Mouse (Mus musculus) adrenal gland, adult (tissue): ENCODE measurements around the gene Fam71e2.

ENCODE experiments used
- DNase-seq, 2 experiments: peaks; one replicate each; pipeline ENCODE4 v3.0.0; 2022 to 2023; ENCODE audit warnings: low spot score in 1 of 2; ENCODE audit not compliant: inconsistent age in 2 of 2

Gene Fam71e2

DNA sequence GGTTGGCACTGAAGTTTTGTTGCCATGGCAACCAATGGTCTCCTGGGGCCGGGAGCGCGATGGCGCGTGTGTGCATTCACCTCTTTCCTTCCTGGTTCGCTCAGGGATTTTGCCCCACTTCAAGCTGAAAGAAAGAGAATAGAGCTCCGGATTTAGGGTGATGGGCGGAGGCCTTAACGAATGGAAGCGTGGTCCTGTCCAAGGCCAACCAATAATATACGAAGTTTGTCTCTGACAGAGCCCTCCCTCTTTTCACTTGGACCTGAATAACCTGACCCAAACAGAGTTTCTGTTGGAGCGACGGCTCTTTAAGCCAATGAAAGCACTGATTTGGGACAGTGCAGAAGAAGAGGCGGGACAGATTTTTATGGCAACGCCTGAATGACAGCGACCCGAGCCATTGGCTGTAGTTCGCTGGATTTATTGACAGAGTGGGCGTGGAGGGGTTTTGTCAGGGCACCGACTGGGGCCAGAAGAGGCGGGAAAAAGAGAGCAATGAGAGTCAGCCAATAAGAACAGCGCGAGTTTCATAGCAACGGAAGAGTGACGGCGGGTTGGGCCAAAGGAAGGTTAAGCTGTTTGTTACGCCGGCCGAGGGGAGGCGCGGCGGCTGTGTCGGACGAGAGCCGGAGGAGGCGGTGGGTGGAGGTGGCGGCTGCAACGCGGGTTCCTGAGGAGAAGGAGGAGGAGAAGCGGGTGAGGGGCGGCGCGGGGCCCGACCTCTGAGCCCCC lies 31.4 kb downstream of the Fam71e2 start, which contains the start of gene Kmt5c:
TSS of gene Kmt5c (plus strand) at position 572 of the 732 bp plus-strand sequence.
- DNase-seq = peak; percentile 99 to 100

DNA sequence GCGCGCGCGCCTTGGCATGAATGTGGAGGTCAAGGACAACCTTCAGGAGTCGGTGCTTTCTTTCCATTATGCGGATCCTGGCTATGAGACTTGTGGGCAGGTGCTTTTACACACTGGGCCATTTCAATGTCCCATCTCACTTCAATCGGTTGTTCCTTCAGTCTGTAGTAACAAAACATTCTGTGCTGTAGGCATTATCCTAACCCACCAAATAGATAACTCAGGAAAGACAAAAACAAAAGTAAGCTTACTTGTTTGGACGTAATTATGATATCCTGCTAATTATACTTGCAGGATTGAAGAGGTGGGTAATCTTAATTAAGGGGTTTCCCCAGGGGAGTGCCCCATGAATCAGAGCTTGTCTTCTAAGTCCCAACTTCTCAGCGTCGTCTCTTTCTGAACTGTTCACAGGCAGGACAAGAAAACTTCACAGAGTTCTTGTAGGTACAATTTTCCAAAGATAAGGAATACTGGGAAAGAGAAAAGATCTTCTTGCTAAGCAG lies 32.0 kb downstream of the Fam71e2 start:
- no peak for DNase-seq

DNA sequence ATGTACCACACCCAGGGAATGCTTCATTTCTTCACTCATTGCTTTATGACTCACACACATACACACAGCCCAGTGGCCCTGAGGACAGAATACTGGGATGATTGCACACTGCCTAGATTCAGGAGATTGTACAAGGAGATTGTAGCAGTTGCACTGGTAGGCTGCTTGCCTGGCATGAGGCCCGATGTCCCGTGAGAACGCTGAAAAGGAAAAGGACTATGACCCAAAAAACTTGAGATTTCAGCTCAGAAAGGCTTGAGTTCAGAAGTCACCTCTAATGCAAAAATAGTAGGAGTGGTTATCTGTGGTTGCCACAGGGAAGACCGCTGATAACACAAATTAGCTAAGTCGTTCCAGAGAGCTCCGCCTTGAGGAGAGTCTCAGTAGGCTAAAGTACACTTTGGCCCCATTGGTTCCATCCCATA lies 38.1 kb downstream of the Fam71e2 start:
- peak; percentile 30 to 73 for DNase-seq

- no peak for DNase-seq
Measured at GRCm38 (mm10) chr7:4731090-4731489, 40.0 kb downstream of the Fam71e2 start.

DNA sequence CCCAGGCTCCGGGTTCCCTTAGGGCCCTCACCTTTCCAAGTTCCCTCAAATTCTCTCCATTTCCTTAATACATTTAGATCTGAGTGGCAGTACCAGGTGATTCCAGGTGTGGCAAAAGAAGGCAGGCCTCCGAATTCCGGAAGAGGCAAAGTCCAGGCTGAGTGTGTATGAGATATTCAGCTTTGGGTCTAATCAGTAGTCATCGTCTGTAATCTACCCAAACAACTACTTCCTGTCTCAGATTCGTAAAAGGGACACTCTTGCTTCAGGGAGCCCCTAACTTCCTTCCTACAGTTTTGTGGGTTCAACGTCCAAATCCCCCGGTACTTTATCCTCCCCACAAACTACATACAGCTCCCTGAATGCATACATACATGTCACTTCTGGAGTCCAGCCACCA lies 45.9 kb downstream of the Fam71e2 start, which contains the start of gene Tmem150b:
TSS of gene Tmem150b (minus strand) at position 81 of the 400 bp plus-strand sequence.
- no peak for DNase-seq

DNA sequence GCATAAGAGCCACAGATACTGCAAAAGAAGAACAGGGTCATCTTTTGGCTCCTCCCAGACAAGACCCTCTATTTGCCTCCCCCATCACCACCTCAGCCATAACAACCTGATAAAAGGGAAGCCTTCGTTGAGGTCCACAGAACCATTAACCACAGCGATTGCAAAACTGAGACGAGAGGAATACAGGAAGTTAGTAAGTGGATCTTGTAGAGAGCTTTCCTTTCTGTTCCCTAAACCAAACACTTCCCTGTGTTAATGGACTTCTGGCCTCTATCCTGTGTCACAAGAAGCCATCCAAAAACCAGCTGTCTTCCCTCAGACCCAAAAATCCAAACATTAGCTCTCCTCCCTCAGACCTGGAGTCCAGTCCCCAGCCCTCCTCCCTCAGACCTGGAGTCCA lies 46.7 kb downstream of the Fam71e2 start:
- no peak for DNase-seq

GRCm38 (mm10) chr7:4723508-4723907 lies 47.6 kb downstream of the Fam71e2 start:
- peak in 1 of 2 experiments; percentile 67 for DNase-seq

GRCm38 (mm10) chr7:4719276-4719675 lies 51.8 kb downstream of the Fam71e2 start:
- no peak for DNase-seq

- DNase-seq = no peak
Measured at GRCm38 (mm10) chr7:4716955-4717354, 54.1 kb downstream of the Fam71e2 start.

DNA sequence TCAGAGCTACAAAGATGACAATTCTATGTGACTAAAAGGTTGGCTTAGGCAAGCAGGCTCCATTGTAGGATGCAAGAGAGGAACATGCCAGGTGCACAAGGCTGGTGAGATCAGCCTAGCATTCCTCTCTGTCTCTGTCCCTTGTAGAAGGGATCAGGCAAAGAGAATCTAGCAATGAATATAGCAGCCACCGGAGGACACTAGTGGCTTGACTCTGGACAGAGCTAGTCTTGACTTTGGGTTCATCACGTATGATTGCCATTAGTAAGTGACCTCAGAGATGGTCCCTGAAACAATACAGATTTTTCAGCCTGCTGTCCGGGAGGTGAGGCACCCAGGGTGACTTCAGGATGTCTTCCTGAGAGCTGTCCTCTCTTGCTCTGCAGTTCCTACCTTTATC lies 58.5 kb downstream of the Fam71e2 start:
- no peak for DNase-seq

DNA sequence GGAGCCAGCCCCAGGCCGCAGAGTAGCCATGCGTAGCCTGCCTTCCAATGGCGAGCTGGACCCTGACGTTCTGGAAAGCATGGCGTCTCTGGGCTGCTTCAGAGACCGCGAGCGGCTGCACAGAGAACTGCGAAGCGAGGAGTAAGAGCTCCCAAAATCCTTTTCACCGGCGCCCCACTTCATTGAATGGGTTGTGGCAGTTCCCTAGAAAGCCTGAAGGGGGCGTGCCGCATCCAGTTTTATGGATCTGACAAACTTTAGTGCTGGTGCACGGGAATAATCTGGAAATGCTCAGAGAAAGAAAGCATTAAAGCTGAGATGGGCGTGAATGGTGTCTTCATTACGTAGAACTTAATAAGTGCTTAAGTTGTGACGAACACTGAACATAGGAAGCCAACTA lies 66.0 kb downstream of the Fam71e2 start:
- DNase-seq = peak; percentile 51 to 83
